Mouse (Mus musculus) embryonic fibroblast, embryonic 13.5 days (primary cell): ENCODE results near the gene Gm49355.

Experiments
- CTCF ChIP-seq: IDR thresholded peaks from 2 replicates; pipeline ENCODE4 v1.5.1; 2011; ENCODE audit warnings: mild to moderate bottlenecking, control low read depth, low read length, moderate library complexity, borderline replicate concordance; ENCODE audit not compliant: insufficient read depth
- POLR2A ChIP-seq: IDR thresholded peaks from 2 replicates; pipeline ENCODE4 v1.6.1; 2011; ENCODE audit warnings: low read depth, mild to moderate bottlenecking, control low read depth, low read length, moderate library complexity

DNA sequence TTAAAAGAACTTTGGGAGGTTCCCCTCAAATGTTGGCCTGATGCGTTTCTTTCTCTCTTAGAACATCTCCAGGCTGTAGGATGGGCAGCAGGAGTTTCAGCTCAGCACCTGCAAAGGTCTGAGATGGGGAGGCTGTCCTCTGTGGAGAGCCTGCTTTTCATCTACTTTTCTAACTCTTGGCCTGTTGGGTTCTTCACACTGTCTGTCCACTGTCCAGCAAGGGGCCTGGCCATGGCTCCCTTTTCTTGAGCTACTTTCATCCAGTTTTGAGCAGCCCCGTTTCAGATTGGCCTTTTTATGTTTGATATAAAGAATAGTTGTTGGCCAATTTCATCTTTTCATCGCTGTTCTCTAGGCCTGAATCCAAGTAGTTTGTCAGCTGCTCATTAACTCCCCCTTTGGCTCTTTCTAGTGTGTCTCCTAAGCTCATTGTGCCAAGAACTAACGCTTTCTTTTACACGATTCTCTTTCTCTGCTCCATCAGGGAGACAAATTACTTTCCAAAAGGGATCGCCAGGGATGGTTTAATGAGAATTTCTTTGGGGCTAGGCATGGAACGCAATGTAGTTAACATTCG, 53.7 kb downstream of the Gm49355 start:
- TF ChIP-seq CTCF (no peak), POLR2A (no peak)
